Mouse (Mus musculus) central nervous system, embryonic 14 days (tissue): ENCODE data around the gene Dclk1. TPM values are rescaled to one million over a fixed set of nuclear protein-coding genes. Genes with fewer than 3 reads are reported as not detected.

ENCODE experiments used
- polyA plus RNA-seq: library from polyadenylated mRNA; depleted of rRNA; stranded (reverse); fragments of >200 nt; gene quantifications from 2 replicates; pipeline ENCODE4 v1.2.3, GENCODE M21; 2012; rRNA removed

Dclk1 gene
- polyA plus RNA-seq, result 111 and 113 TPM in 2 replicates

DNA sequence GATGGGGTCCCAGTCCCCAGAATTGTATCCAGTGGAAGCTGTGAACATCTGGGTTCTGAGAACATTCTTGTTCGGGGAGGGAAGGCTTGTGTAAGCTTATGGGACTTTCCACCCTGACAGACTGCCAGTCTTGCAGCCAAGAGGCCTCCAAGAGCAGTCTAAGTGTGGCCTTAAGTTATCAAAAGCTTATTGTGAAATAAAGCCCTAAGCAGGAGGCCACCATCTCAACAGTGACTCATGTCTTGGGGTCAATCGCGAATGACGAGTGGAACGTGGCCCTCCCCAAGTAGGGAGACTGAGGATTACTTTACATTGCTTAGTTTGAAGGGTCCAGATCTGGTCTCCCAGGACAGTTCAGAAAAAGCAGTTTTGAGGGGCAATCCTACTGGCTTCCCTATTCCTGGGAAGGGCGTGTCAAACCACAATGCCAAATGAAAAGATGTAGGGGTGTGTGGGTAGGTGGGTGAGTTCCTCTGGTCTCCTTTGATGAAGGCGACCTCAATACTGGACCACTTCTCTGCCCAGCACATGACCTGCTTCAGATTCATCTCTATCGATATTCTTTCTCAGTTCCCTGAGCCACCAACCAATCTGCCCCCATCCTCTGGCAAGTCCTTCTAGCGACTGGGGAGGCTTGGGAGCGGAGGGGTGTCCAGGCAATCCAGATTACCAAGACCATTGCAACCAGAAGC lies at the start of gene Dclk1:
Gene Dclk1, plus strand, starts transcription at position 635 of the 692 bp plus-strand sequence.

DNA sequence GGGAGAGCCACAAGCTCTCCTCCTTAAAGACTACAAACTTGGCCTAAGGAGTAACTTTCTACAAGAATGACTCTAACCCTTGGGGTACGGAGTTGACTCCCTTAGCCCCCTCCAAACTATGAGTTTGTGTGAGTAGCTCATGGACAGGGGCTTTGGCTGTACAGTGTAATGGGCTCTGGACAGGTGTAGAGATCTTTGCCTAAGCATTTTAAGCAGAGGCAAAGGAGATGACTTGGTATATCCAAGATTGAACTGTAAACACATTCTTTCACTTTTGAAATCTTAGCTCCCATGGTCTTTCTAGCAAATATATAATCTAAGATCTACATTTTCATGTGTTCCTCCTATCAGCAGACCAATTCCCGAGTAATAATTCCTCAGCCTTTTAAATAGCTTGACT lies 229.9 kb downstream of the Dclk1 start, which contains the start of gene Gm21954:
Gene Gm21954, minus strand, starts transcription at position 101 of the 400 bp plus-strand sequence.

Other genes with a start within 250 kb of the Dclk1 start
- 1.9 and 2.0 TPM in 2 replicates for gene Ccna1, start 186.9 kb upstream of the Dclk1 start, polyA plus RNA-seq
- gene Spg20, start 130.3 kb upstream of the Dclk1 start, polyA plus RNA-seq, result 16.9 and 22.7 TPM in 2 replicates
- gene Ccdc169, start 105.0 kb upstream of the Dclk1 start, polyA plus RNA-seq, result 0.25 and 0.33 TPM in 2 replicates
- gene Sohlh2, start 60.3 kb upstream of the Dclk1 start, polyA plus RNA-seq, result 0.04 TPM in 1 of 2 replicates, not detected in the other
- not detected in 2 replicates for gene Gm21954, start 229.8 kb downstream of the Dclk1 start, polyA plus RNA-seq